Mouse (Mus musculus) G1E (cell line): ENCODE results near the gene Tnni3.
"Not testable (repeated sequence)": the region's sequence is repeated elsewhere in the genome, so short reads cannot be mapped to it uniquely, and the experiment has no call there.

Source experiments
- CTCF ChIP-seq: IDR thresholded peaks from 2 replicates; pipeline ENCODE4 v1.5.1; 2012; ENCODE audit warnings: low read depth, low read length, inconsistent platforms, mixed read lengths
- GATA2 ChIP-seq: IDR thresholded peaks from 2 replicates; pipeline ENCODE4 v1.6.1; 2012; ENCODE audit warnings: low read depth, low read length, inconsistent platforms, borderline replicate concordance
- POLR2AphosphoS5 ChIP-seq: IDR thresholded peaks from 2 replicates; pipeline ENCODE4 v1.6.1; 2012; ENCODE audit warnings: low read depth, low read length, inconsistent platforms; ENCODE audit not compliant: insufficient replicate concordance

- not testable (repeated sequence) for TF ChIP-seq POLR2AphosphoS5, CTCF, GATA2
These were observed 48.3 kb upstream of the Tnni3 start for GRCm38 (mm10) chr7:4572361-4572760.
